Mouse (Mus musculus): Measurements from ENCODE around the gene Patj.
"Not testable (repeated sequence)": the region's sequence is repeated elsewhere in the genome, so short reads cannot be mapped to it uniquely, and the experiment has no call there.

The Patj gene

DNA sequence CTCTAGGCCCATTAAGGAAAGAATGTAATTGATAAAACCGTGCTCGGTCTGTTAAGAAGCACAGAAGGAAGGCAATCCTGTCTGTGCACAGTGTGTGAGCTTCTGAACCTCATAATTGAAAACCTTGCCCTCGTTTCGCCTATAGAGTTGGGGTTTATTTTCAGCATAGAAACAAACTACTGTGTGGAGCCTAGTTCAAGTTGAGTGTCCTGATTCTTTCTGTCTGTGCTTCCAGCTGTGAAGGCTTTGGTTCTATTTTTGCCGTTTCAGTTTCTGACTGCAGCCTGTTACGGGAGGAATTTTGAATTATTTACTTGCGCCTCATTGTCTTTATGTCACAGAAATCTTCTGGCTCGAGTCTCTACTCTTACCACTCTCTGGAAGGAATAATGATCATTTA is 185.9 kb downstream of the Patj start:
- DNase-seq, result no peak

GRCm38 (mm10) chr4:98584023-98584422 is 188.4 kb downstream of the Patj start:
- no peak for DNase-seq

DNA sequence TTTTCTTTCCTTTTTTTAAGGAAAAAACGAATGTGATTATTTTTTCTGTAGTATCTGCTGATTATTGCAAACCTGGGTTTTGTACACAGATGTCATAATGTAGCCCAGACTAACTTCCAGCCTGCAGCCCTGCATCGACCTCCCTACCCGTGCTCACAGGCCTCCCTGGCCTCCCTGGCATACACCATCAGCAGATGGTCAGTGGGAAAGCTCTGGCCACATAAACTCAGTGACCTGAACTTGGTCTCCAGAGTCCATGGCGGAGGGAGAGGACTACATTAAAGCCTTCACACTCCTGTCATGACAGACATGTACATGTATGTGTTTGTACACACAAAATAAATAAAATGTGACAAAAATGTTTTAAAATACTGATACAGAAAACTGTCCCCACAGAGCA is 190.7 kb downstream of the Patj start:
- DNase-seq, result peak; percentile 38 to 53

- peak; percentile 69 to 83 for DNase-seq
These were observed 192.1 kb downstream of the Patj start for GRCm38 (mm10) chr4:98587686-98588085.

GRCm38 (mm10) chr4:98593961-98594360 is 198.4 kb downstream of the Patj start:
- peak; percentile 42 to 45 for DNase-seq

- DNase-seq, result no peak
These were observed 203.0 kb downstream of the Patj start for GRCm38 (mm10) chr4:98598546-98598971.

- no peak for DNase-seq
These were observed 203.8 kb downstream of the Patj start for GRCm38 (mm10) chr4:98599358-98599757.

GRCm38 (mm10) chr4:98603131-98603530 is 207.5 kb downstream of the Patj start:
- DNase-seq, result no peak

- no peak for DNase-seq
These were observed 214.9 kb downstream of the Patj start for GRCm38 (mm10) chr4:98610501-98610900.

- DNase-seq, result no peak
These were observed 218.8 kb downstream of the Patj start for GRCm38 (mm10) chr4:98614395-98614794.

- DNase-seq, result peak; percentile 66 to 77
These were observed 223.6 kb downstream of the Patj start for GRCm38 (mm10) chr4:98619199-98619598.

DNA sequence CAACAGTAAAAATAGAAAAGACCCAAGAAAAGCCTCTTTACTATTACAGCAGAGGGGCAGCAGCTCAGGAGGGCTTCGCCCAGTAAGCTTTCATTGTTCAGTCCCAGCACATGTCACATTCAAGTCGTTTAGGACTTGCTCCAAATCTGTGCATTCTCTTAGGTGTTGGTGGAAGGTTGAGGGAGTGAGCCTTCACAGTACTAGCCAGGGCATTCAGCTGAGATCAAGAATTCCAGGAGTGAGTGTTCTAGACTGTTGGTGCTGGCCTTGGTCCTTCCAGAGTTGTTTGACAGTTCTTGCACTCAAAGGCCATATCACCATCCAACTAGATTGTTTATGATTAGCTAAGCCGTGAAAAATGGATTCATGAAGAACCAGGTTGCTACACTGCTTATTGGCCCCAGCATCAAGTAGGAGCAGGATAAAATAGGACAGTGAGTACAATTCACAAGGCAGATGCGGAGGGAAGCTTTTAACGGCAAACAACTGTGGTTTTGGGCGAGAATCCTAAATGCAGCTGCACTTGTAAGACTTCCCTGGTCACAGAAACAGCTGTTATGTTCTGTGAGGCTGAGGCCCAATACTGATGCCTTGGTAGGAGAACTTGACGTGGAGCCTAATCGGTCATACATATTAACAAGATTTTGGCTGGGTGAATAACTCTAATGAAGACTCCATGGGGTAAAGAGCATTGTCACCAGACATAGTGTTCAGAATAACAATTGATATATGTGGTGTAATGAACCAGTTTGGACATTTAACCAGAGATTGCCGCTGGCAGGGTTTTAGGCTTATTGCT is 225.6 kb downstream of the Patj start:
- no peak for DNase-seq

- DNase-seq, result no peak
These were observed 226.6 kb downstream of the Patj start for GRCm38 (mm10) chr4:98622180-98622579.

GRCm38 (mm10) chr4:98622996-98623673 is 227.6 kb downstream of the Patj start:
- DNase-seq, result no peak

DNA sequence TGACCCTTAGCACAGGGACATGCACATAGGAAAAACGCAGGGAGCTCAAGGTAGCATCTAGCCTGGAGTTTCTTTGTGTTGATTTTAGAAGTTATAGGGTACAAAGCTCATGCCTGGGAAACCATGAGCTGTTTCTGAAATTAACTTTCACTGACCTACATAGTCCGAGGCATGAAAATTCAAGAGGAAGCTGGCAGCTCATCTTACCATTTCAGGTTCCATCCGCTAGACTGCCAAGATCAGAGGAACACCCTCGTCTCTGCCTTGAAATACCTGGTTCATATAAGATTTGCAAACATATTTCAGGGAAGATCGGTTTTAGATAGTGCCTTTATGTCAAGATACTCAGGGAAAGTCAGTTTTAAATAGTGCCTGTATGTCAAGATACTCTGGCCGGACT is 232.7 kb downstream of the Patj start:
- DNase-seq, result no peak

DNA sequence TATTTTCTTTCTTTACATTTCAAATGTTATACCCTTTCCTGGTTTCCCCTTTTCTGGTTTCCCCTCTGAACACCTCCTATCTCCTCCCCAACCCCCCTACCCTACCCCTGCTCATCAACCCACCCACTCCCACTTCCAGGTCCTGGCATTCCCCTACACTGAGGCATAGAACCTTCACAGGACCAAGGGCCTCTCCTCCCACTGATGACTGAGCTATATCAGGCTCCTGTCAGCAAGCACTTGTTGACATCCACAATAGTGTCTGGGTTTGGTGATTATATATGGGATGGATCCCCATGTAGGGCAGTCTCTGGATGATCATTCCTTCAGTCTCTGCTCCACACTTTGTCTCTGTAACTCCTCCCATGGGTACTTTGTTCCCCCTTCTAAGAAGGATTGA is 233.6 kb downstream of the Patj start:
- not testable (repeated sequence) for DNase-seq

- peak; percentile 76 to 84 for DNase-seq
These were observed 239.7 kb downstream of the Patj start for GRCm38 (mm10) chr4:98635140-98635837.

GRCm38 (mm10) chr4:98638731-98639130 is 243.1 kb downstream of the Patj start:
- no peak for DNase-seq

DNA sequence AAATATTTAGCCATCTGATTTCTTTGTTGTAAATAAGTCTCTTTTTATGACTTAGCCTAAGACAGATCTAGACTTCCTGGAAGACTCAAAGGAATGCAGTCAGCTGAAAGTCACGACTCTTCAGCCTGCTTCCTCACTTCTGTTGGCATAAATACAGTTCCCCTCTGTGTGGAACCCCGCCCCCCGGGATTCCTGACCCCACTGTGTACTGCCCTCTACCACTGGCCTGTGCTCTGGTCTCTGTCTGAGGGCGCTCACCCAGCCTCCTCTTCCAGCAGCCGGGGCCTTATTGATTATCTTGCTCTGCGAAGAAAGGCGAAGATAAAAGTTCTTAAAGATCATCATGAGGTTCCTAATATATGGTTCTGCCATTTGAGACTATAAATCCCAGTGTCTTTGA is 258.1 kb downstream of the Patj start:
- DNase-seq, result no peak

DNA sequence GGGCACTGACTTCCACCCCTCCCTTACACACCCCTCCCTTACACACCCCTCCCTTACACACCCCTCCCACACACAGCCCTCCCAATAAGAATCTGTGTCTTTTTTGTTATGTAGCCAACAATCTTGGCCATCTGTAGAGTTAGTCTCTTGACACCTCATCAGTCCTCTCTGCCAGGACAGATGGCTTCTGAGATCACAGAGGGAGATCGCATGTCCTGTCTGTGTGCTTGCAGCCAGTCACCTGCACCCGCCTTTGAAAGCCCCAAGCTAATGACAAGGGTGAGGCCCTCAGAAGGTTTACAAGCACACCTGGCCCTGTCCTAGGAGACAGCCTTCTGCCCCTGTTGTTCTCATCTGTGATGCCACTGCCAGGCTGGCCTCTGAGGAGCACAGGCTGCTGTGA is 258.8 kb downstream of the Patj start:
- peak; percentile 77 to 83 for DNase-seq

DNA sequence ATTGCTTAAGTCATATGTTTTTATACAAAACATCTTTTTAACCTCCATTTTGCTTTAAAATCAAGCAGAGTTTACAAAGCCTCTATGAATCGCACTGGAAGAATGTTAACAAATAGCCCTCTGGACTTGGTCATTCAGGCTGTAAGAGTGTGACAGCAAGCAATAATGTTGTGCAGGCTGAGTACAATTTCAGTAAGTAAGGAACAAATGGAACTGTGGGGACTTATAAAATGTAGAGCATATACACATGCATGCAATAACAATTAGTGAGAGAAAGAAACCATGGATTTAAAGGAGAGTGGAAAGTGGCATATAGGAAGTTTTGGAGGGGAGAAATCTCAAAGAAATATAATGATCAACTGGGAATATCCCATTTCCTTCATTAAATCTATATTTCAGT is 261.2 kb downstream of the Patj start:
- no peak for DNase-seq

DNA sequence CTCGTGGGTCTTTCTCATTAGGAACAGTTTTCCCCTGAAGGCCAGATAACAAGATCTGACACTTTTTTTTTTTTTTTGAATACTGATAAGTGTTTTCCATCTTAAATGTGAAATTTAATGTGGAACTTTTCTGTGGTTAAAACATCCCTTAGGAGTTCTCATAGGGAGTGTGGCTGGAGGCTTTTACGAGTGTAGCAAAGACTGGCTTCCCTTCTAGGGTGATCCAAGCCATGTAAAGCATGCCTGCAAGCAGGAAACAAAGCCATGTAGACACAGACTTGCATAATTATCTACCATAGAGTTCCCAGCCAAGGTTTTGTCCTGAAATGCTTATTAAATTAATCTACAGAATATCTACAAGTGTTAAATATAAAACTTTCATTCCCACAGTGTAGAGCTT is 263.4 kb downstream of the Patj start:
- DNase-seq, result no peak

DNA sequence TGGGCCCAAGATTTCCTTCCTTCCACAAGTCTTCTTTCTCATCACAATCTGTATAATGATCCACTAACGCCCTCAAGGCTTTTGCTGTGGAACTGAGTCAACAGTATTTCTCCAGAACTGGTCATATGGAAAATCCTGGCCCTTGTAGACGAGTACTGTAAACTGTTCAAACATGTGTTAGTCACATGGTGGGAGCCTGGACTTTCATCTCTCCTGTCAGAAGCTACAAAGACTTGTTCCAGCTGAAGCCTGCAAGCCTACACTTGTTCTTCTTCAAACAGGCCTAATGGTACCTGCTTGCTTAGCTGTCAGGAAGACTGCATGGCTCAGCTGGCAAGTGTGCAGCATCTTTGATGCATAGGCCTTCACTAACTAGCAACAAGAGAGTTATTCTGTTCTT is 264.9 kb downstream of the Patj start:
- DNase-seq, result no peak

- DNase-seq, result peak; percentile 81 to 85
These were observed 270.3 kb downstream of the Patj start for GRCm38 (mm10) chr4:98665884-98666283.
